Mouse (Mus musculus): ENCODE data around the gene Slc44a3.

Slc44a3 gene

GRCm38 (mm10) chr3:121504927-121505487, 27.2 kb downstream of the Slc44a3 start:
- no peak for DNase-seq (ENCODE audit: low spot score in 2 of 2)

GRCm38 (mm10) chr3:121500734-121501133, 31.5 kb downstream of the Slc44a3 start:
- no peak for DNase-seq (ENCODE audit: low spot score in 2 of 2)

- DNase-seq (ENCODE audit: low spot score in 2 of 2): peak; percentile 49 to 67
Observed at GRCm38 (mm10) chr3:121500225-121500624, 32.0 kb downstream of the Slc44a3 start.

GRCm38 (mm10) chr3:121493997-121494421, 38.2 kb downstream of the Slc44a3 start:
- no peak for DNase-seq (ENCODE audit: low spot score in 2 of 2)

- DNase-seq (ENCODE audit: low spot score in 2 of 2): no peak
Observed at GRCm38 (mm10) chr3:121492026-121492425, 40.2 kb downstream of the Slc44a3 start.

- DNase-seq (ENCODE audit: low spot score in 2 of 2): no peak
Observed at GRCm38 (mm10) chr3:121490941-121491340, 41.3 kb downstream of the Slc44a3 start.

- peak; percentile 66 to 77 for DNase-seq (ENCODE audit: low spot score in 2 of 2)
Observed at GRCm38 (mm10) chr3:121489462-121490118, 42.6 kb downstream of the Slc44a3 start.

GRCm38 (mm10) chr3:121485201-121485600, 47.0 kb downstream of the Slc44a3 start:
- no peak for DNase-seq (ENCODE audit: low spot score in 2 of 2)

GRCm38 (mm10) chr3:121483266-121484161, 48.7 kb downstream of the Slc44a3 start:
- DNase-seq (ENCODE audit: low spot score in 2 of 2): no peak

GRCm38 (mm10) chr3:121481564-121481963, 50.6 kb downstream of the Slc44a3 start:
- no peak for DNase-seq (ENCODE audit: low spot score in 2 of 2)

GRCm38 (mm10) chr3:121480961-121481436, 51.2 kb downstream of the Slc44a3 start:
- DNase-seq (ENCODE audit: low spot score in 2 of 2): no peak

- DNase-seq (ENCODE audit: low spot score in 2 of 2): no peak
Observed at GRCm38 (mm10) chr3:121480030-121480960, 51.9 kb downstream of the Slc44a3 start.

GRCm38 (mm10) chr3:121474738-121475137, 57.5 kb downstream of the Slc44a3 start:
- no peak for DNase-seq (ENCODE audit: low spot score in 2 of 2)

GRCm38 (mm10) chr3:121471703-121472102, 60.5 kb downstream of the Slc44a3 start:
- DNase-seq (ENCODE audit: low spot score in 2 of 2): no peak

- peak; percentile 57 to 66 for DNase-seq (ENCODE audit: low spot score in 2 of 2)
Observed at GRCm38 (mm10) chr3:121469185-121469975, 62.8 kb downstream of the Slc44a3 start.

- no peak for DNase-seq (ENCODE audit: low spot score in 2 of 2)
Observed at GRCm38 (mm10) chr3:121468136-121468535, 64.1 kb downstream of the Slc44a3 start.

- DNase-seq (ENCODE audit: low spot score in 2 of 2): no peak
Observed at GRCm38 (mm10) chr3:121467094-121467552, 65.1 kb downstream of the Slc44a3 start.

GRCm38 (mm10) chr3:121465795-121466194, 66.4 kb downstream of the Slc44a3 start:
- DNase-seq (ENCODE audit: low spot score in 2 of 2): no peak

GRCm38 (mm10) chr3:121464733-121465305, 67.4 kb downstream of the Slc44a3 start:
- no peak for DNase-seq (ENCODE audit: low spot score in 2 of 2)

- DNase-seq (ENCODE audit: low spot score in 2 of 2): no peak
Observed at GRCm38 (mm10) chr3:121462782-121463181, 69.4 kb downstream of the Slc44a3 start.
